1 mouse cellular context compared by ENCODE assay signal in the genomic region with DNA sequence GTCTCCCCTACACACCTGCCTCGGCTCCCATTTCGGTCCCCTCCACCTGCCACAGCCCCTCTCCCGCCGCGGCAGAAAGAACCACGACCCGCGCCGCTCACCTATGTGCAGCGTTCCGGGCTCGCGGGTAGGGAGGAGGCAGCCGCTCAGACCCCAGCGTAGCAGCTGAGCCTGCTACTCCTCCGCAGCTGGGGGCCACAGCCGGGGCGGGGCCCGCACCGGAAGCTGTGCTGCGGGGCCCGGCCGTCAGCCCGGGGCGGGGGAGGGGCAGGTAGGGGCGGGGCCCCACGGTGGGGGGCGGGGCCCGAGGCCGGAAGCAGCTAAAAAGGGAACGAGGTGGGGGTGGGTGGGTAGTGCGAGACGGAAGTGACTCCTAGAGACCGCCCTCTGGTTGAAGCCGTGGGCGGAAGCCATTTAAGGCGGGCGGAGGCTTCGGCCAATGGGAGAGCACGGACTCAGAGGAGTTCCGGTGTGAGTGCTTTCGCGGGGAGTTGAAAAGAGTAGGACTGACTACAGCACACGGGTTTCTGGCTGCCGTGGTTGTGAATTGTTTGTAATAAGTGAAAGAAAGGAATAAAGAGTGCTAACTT.
TF ChIP-seq lines count a peak whose summit lies in the region.

TSS of gene Arid3b (minus strand) at position 213 of the 590 bp plus-strand sequence.

TF ChIP-seq in MEL, 35 proteins besides CTCF, POLR2A, EP300 and RAD21 (continued from another document):
- TF ChIP-seq ELF1 (IDR thresholded peaks at IDR 0.05; ENCODE audit: low read depth, low read length) (peak; percentile 97), MAZ (IDR thresholded peaks at IDR 0.05; ENCODE audit: low read depth, low read length) (peak; percentile 84)
